Mouse (Mus musculus): ENCODE results near the gene Gm42906. TPM values are rescaled to one million over a fixed set of nuclear protein-coding genes. Genes with fewer than 3 reads are reported as not detected.
A peak's percentile ranks its signal among the peaks of the same experiment; 100 is the strongest.

Gene Gm42906
- total RNA-seq, 2 experiments from 2014 or later: not detected

GRCm38 (mm10) chr5:151201220-151201619, 226.7 kb downstream of the Gm42906 start:
- no peak for DNase-seq (ENCODE audit: low spot score in 2 of 2)
- Histone ChIP-seq H3K4me3 (no peak overlapping the region), H3K27ac (no peak overlapping the region; the same call in 1 of the 2 replicates)
- no peak for TF ChIP-seq CTCF (conservative IDR thresholded peaks at IDR 0.05)

GRCm38 (mm10) chr5:151199235-151199634, 228.7 kb downstream of the Gm42906 start:
- H3K4me3 ChIP-seq: no peak overlapping the region
- no peak overlapping the region for H3K27ac ChIP-seq
- TF ChIP-seq CTCF (conservative IDR thresholded peaks at IDR 0.05): no peak
- DNase-seq (ENCODE audit: low spot score in 2 of 2): no peak

- H3K4me3 ChIP-seq: no peak overlapping the region
- no peak overlapping the region for H3K27ac ChIP-seq
- TF ChIP-seq CTCF (conservative IDR thresholded peaks at IDR 0.05): no peak
- DNase-seq (ENCODE audit: low spot score in 2 of 2): no peak
Observed at GRCm38 (mm10) chr5:151196603-151197272, 231.2 kb downstream of the Gm42906 start.

GRCm38 (mm10) chr5:151193885-151194520, 234.0 kb downstream of the Gm42906 start:
- no peak for TF ChIP-seq CTCF (conservative IDR thresholded peaks at IDR 0.05)

GRCm38 (mm10) chr5:151192266-151192665, 235.7 kb downstream of the Gm42906 start:
- Histone ChIP-seq H3K4me3 (no peak overlapping the region), H3K27ac (no peak overlapping the region)
- TF ChIP-seq CTCF (conservative IDR thresholded peaks at IDR 0.05): no peak
- no peak for DNase-seq (ENCODE audit: low spot score in 2 of 2)

More at GRCm38 (mm10) chr5:151193885-151194520, 234.0 kb downstream of the Gm42906 start:
- Histone ChIP-seq H3K4me3 (no peak overlapping the region), H3K27ac (no peak overlapping the region)
- no peak for DNase-seq (ENCODE audit: low spot score in 2 of 2)

- TF ChIP-seq CTCF (conservative IDR thresholded peaks at IDR 0.05): no peak
- Histone ChIP-seq H3K27ac (no peak overlapping the region), H3K4me3 (peak overlapping the region; percentile 88)
- no peak for DNase-seq (ENCODE audit: low spot score in 2 of 2)
Observed at GRCm38 (mm10) chr5:151190764-151191163, 237.2 kb downstream of the Gm42906 start.

- Histone ChIP-seq H3K27ac (peak overlapping the region; percentile 85), H3K4me3 (peak overlapping the region; percentile 88)
- DNase-seq (ENCODE audit: low spot score in 2 of 2): peak; percentile 4 to 29
- no peak for TF ChIP-seq CTCF (conservative IDR thresholded peaks at IDR 0.05)
Observed at GRCm38 (mm10) chr5:151189789-151190378, 238.1 kb downstream of the Gm42906 start.

- TF ChIP-seq CTCF (conservative IDR thresholded peaks at IDR 0.05): no peak
- Histone ChIP-seq H3K27ac (peak overlapping the region; percentile 85), H3K4me3 (peak overlapping the region; percentile 88)
- no peak for DNase-seq (ENCODE audit: low spot score in 2 of 2)
Observed at GRCm38 (mm10) chr5:151189321-151189720, 238.6 kb downstream of the Gm42906 start.

- peak overlapping the region; percentile 88 for H3K4me3 ChIP-seq
- peak overlapping the region; percentile 85; the same call in 1 of the 2 replicates for H3K27ac ChIP-seq
- DNase-seq (ENCODE audit: low spot score in 2 of 2): no peak
- TF ChIP-seq CTCF (conservative IDR thresholded peaks at IDR 0.05): no peak
Observed at GRCm38 (mm10) chr5:151188659-151189058, 239.3 kb downstream of the Gm42906 start.

- no peak for DNase-seq (ENCODE audit: low spot score in 2 of 2)
- Histone ChIP-seq H3K4me3 (peak overlapping the region; percentile 29), H3K27ac (peak overlapping the region; percentile 85)
- no peak for TF ChIP-seq CTCF (conservative IDR thresholded peaks at IDR 0.05)
Observed at GRCm38 (mm10) chr5:151187336-151187735, 240.6 kb downstream of the Gm42906 start.

- Histone ChIP-seq H3K27ac (no peak overlapping the region), H3K4me3 (no peak overlapping the region)
- no peak for TF ChIP-seq CTCF (conservative IDR thresholded peaks at IDR 0.05)
- no peak for DNase-seq (ENCODE audit: low spot score in 2 of 2)
Observed at GRCm38 (mm10) chr5:151185286-151185856, 242.6 kb downstream of the Gm42906 start.

- DNase-seq (ENCODE audit: low spot score in 2 of 2): no peak
- TF ChIP-seq CTCF (conservative IDR thresholded peaks at IDR 0.05): no peak
- Histone ChIP-seq H3K4me3 (no peak overlapping the region), H3K27ac (peak overlapping the region; percentile 18; the same call in 1 of the 2 replicates)
Observed at GRCm38 (mm10) chr5:151183656-151184240, 244.2 kb downstream of the Gm42906 start.

- no peak for TF ChIP-seq CTCF (conservative IDR thresholded peaks at IDR 0.05)
- no peak for DNase-seq (ENCODE audit: low spot score in 2 of 2)
- Histone ChIP-seq H3K27ac (no peak overlapping the region), H3K4me3 (no peak overlapping the region)
Observed at GRCm38 (mm10) chr5:151181288-151181687, 246.7 kb downstream of the Gm42906 start.

Measured in layer of hippocampus, adult 2 months (tissue).